Mouse (Mus musculus) forebrain, embryonic 15.5 days (tissue): ENCODE data around the gene Btbd3. TPM values are rescaled to one million over a fixed set of nuclear protein-coding genes. Genes with fewer than 3 reads are reported as not detected.

ENCODE experiments used
- ATAC-seq: fragments of 200-750 bp; cut with Nextera tagmentation; replicated peaks from 2 replicates; pipeline ENCODE4 v1.8.0; 2017; ENCODE audit warnings: mild to moderate bottlenecking, moderate TSS enrichment, moderate library complexity
- H3K27ac ChIP-seq: fragments of 300-500 bp; sonication (generic); replicated peaks from 2 replicates; pipeline ENCODE4 v1.5.1; 2015; ENCODE audit warnings: mild to moderate bottlenecking, inconsistent platforms
- H3K27me3 ChIP-seq: fragments of 300-500 bp; sonication (generic); 2 replicates; pipeline ENCODE4 v1.6.1; 2015; ENCODE audit warnings: inconsistent platforms
- H3K36me3 ChIP-seq: fragments of 300-500 bp; sonication (generic); 2 replicates; pipeline ENCODE4 v1.6.1; 2015; ENCODE audit warnings: mild to moderate bottlenecking, inconsistent platforms
- H3K4me1 ChIP-seq: fragments of 300-500 bp; sonication (generic); 2 replicates; pipeline ENCODE4 v1.6.1; 2015; ENCODE audit warnings: inconsistent platforms
- H3K4me2 ChIP-seq: fragments of 300-500 bp; sonication (generic); replicated peaks from 2 replicates; pipeline ENCODE4 v1.6.1; 2015; ENCODE audit warnings: mild to moderate bottlenecking, inconsistent platforms
- H3K4me3 ChIP-seq: fragments of 300-500 bp; sonication (generic); 2 replicates; pipeline ENCODE4 v1.5.1; 2015; ENCODE audit warnings: mild to moderate bottlenecking, inconsistent platforms
- H3K9ac ChIP-seq: fragments of 300-500 bp; sonication (generic); replicated peaks from 2 replicates; pipeline ENCODE4 v1.6.1; 2015; ENCODE audit warnings: mild to moderate bottlenecking, inconsistent platforms
- H3K9me3 ChIP-seq: fragments of 300-500 bp; sonication (generic); 2 replicates; pipeline ENCODE4 v1.6.1; 2016; ENCODE audit warnings: inconsistent platforms
- WGBS: fragments of 180-500 bp; shearing (Covaris S2); methylation state at CpG from one replicate; pipeline ENCODE4 v1.1.7; 2015; ENCODE audit warnings: mixed read lengths; 5-methylcytosine and 5-hydroxymethylcytosine counted together
- polyA plus RNA-seq: library from polyadenylated mRNA; unstranded; fragments of >200 nt; fragmentation: Nextera tagmentation; extraction: Ambion mirVana; gene quantifications from 2 replicates; pipeline ENCODE4 v1.2.1, GENCODE M21; 2015

Btbd3 gene
- polyA plus RNA-seq, 1 experiment from 2014 or later: 21.7 TPM

DNA sequence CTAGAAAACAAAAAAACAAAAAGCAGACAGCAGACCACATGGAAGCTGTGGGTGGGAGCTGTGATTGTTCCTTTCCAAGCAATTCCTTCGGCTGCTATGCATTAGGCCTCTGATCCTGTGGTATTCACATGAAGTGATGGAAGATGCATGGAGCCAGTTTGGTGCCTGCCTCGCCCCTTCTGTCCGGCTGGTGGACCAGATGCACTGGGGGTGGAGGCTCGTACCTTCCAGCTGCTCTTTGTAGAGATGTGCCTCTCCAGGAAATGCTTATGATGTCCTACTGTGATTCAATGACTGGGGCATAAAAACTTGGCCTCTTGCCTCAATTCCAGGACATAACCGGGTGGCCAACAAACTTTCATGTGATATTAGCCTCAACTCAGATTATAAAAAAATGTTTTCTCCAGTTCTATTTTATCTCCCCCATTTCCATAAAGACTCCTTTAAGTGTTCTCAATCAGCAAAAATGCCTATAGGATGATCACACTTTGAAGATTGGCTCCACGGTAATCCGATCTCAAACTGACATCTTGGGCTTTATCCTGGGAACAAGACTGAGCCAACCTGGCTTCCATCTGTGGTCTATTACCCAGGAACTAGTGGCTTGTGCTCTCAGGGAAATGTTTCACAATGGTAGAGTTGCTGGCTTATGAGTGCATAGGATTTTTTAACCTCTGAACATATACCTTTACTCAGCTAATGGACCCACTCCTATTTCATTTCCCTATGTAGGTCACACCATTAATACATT, 331.6 kb downstream of the Btbd3 start:
- H3K4me3 ChIP-seq: no peak overlapping the region
- H3K36me3 ChIP-seq: no peaks in the 10 kb centered on the region
- no peak overlapping the region for H3K4me2 ChIP-seq
- WGBS: 87% methylated on average over 7 of the region's 7 CpGs
- no peak for ATAC-seq
- no peak overlapping the region for H3K9ac ChIP-seq
- no peaks in the 10 kb centered on the region for H3K4me1 ChIP-seq
- no peaks in the 10 kb centered on the region for H3K9me3 ChIP-seq
- no peaks in the 10 kb centered on the region for H3K27me3 ChIP-seq
- no peak overlapping the region for H3K27ac ChIP-seq

DNA sequence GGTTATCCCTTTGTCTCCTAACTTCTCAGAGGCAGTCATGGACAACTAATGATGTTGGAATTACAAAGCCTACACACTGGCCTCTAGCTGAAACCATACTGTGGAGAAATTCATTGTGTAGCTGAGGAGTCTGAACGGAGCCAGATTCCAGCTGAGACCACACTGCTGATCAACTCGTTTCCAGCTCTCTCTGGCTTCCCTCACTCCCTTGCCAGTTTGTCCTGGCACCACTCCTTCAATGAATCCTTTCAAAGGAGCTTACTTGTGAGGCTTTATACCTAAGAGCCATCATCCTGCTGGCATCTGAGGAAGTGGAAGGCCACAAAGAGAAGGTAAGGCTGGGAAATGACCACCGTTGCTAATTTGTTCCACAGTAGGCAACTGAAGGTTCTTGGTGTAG, 332.7 kb downstream of the Btbd3 start:
- Histone ChIP-seq H3K9me3 (no peaks in the 10 kb centered on the region), H3K36me3 (no peaks in the 10 kb centered on the region), H3K4me2 (no peak overlapping the region), H3K27ac (no peak overlapping the region), H3K4me3 (no peak overlapping the region), H3K4me1 (no peaks in the 10 kb centered on the region), H3K27me3 (no peaks in the 10 kb centered on the region), H3K9ac (no peak overlapping the region)
- WGBS: 36% methylated on average over 3 of the region's 3 CpGs
- ATAC-seq: no peak

DNA sequence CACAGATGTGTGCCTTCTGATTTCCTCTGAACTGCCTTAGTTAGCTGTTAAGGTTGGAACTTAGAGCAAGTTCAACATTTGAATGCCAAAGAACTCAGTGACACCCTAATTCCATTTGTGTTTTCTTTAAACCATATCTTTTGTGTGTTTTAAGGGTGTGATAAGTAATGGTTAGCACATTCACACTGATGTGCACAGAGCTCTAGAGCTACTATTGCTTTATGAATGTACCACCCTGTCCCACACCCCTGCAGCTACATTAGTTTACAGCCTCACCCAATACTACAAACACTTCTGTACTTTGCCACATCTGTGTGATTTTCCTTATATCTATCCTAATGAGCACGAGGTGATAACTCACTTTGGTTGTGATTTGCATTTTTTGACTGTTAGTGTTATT, 333.9 kb downstream of the Btbd3 start:
- no peak overlapping the region for H3K27ac ChIP-seq
- H3K36me3 ChIP-seq: no peaks in the 10 kb centered on the region
- H3K4me3 ChIP-seq: no peak overlapping the region
- no peaks in the 10 kb centered on the region for H3K4me1 ChIP-seq
- H3K9me3 ChIP-seq: no peaks in the 10 kb centered on the region
- H3K27me3 ChIP-seq: no peaks in the 10 kb centered on the region
- no peak overlapping the region for H3K9ac ChIP-seq
- no peak for ATAC-seq
- 82% methylated on average over 1 of the region's 1 CpGs for WGBS
- no peak overlapping the region for H3K4me2 ChIP-seq

DNA sequence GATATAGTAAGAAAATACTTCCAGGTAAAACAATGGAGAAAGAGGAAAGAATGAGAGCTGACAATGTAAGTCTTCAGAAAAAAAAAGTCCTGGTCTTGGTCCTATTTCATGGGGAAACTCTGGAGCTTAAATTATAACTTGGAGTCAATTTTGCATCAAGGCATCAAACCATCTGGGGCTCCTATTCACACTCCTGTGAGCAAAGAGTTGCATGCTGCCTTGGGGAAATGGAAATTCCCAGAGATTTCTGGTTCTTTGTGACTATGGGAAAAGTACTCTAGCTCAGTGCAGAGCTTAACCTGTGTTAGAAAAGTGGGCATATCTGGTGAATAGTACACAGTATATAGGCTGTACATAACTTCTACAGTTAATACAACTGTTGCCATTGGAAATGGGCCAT, 356.0 kb downstream of the Btbd3 start:
- Histone ChIP-seq H3K9me3 (no peaks in the 10 kb centered on the region), H3K4me3 (no peak overlapping the region), H3K36me3 (no peaks in the 10 kb centered on the region), H3K4me1 (no peaks in the 10 kb centered on the region), H3K9ac (no peak overlapping the region), H3K4me2 (no peak overlapping the region), H3K27me3 (no peaks in the 10 kb centered on the region), H3K27ac (no peak overlapping the region)
- no peak for ATAC-seq

DNA sequence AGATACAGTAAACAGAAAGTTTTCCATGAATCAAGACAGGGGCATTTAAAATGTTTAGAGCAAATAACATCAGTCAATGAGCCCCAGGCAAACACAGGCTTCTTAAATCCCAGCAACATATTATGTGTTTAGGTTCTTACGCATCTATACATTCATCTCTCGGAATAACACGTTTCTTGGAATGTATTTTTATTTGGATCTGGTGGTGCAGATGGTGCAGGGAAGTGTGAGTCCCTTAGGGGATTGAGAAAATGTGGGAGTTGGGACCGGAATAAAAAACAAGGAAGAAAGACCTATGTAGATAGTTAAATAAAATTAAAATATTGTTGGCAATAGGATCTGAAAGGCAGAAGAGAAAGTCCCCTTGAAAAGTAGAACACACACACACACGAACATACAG, 361.1 kb downstream of the Btbd3 start:
- 78% methylated on average over 5 of the region's 5 CpGs for WGBS
- Histone ChIP-seq H3K27me3 (no peaks in the 10 kb centered on the region), H3K36me3 (no peaks in the 10 kb centered on the region), H3K9ac (no peak overlapping the region), H3K4me2 (no peak overlapping the region), H3K27ac (no peak overlapping the region), H3K4me3 (no peak overlapping the region), H3K4me1 (no peaks in the 10 kb centered on the region), H3K9me3 (no peaks in the 10 kb centered on the region)
- ATAC-seq: no peak
